Mouse (Mus musculus) heart, embryonic 13.5 days (tissue): ENCODE results near the gene Wdfy3. TPM values are rescaled to one million over a fixed set of nuclear protein-coding genes. Genes with fewer than 3 reads are reported as not detected.
"Not testable (repeated sequence)": the region's sequence is repeated elsewhere in the genome, so short reads cannot be mapped to it uniquely, and the experiment has no call there.

Source experiments
- ATAC-seq: fragments of 200-750 bp; cut with Nextera tagmentation; 2 replicates; pipeline ENCODE4 v1.8.0; 2017; ENCODE audit warnings: moderate TSS enrichment; ENCODE audit not compliant: insufficient number of reproducible peaks, low FRiP score, low TSS enrichment; ENCODE audit errors: extremely low read depth
- H3K27ac ChIP-seq: fragments of 300-500 bp; sonication (generic); replicated peaks from 2 replicates; pipeline ENCODE4 v1.5.1; 2015; ENCODE audit warnings: moderate library complexity, mild to moderate bottlenecking, inconsistent platforms
- H3K27me3 ChIP-seq: fragments of 300-500 bp; sonication (generic); replicated peaks from 2 replicates; pipeline ENCODE4 v1.6.1; 2015; ENCODE audit warnings: mild to moderate bottlenecking, inconsistent platforms
- H3K36me3 ChIP-seq: fragments of 300-500 bp; sonication (generic); 2 replicates; pipeline ENCODE4 v1.6.1; 2015; ENCODE audit warnings: mild to moderate bottlenecking, inconsistent platforms
- H3K4me1 ChIP-seq: fragments of 300-500 bp; sonication (generic); 2 replicates; pipeline ENCODE4 v1.6.1; 2015; ENCODE audit warnings: inconsistent platforms
- H3K4me2 ChIP-seq: fragments of 300-500 bp; sonication (generic); 2 replicates; pipeline ENCODE4 v1.6.1; 2015; ENCODE audit warnings: inconsistent platforms, mild to moderate bottlenecking, moderate library complexity
- H3K4me3 ChIP-seq: fragments of 300-500 bp; sonication (generic); 2 replicates; pipeline ENCODE4 v1.5.1; 2015; ENCODE audit warnings: moderate library complexity, mild to moderate bottlenecking, inconsistent platforms
- H3K9ac ChIP-seq: fragments of 300-500 bp; sonication (generic); 2 replicates; pipeline ENCODE4 v1.6.1; 2015; ENCODE audit warnings: inconsistent platforms, mild to moderate bottlenecking, moderate library complexity
- H3K9me3 ChIP-seq: fragments of 300-500 bp; sonication (generic); 2 replicates; pipeline ENCODE4 v1.6.1; 2016; ENCODE audit warnings: inconsistent platforms
- WGBS: fragments of 180-500 bp; shearing (Covaris S2); methylation state at CpG from one replicate; pipeline ENCODE4 v1.1.7; 2015; ENCODE audit warnings: mixed read lengths; 5-methylcytosine and 5-hydroxymethylcytosine counted together
- polyA plus RNA-seq: library from polyadenylated mRNA; unstranded; fragments of >200 nt; fragmentation: Nextera tagmentation; extraction: Ambion mirVana; gene quantifications from 2 replicates; pipeline ENCODE4 v1.2.1, GENCODE M21; 2015

The Wdfy3 gene
- 8.8 and 8.9 TPM in 2 replicates for polyA plus RNA-seq

DNA sequence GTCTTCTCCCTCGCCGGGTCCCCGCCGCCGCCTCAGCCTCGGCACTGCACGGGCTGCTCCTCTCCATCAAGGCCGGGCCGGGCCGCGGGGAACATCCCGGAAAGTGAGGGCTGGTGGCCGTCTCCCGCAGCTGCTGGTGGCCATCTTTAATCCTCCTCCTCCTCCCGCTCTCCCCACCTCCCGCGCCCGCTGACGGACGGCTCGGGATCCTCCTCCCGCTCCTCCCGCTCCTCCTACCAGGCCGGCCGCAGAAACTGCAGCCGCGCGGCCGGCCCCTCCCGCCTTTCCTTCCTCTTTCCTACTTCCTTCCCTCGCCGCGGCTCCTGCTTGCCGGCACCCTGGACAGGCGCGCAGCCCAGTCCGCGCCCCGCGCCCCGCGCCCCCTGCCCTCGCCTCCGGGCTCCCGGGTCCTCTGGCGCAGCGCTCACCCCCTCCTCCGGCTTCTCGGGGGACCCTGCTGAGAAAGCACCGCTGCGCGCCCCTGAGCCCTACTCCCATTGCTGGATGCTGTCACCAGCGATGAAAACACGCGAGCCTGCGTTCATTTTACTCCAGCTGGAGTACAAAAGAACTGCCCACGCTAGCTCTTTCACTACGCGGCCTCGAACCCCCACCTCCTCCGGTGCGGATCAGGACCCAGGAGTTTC, at the start of gene Wdfy3:
Gene Wdfy3, minus strand, starts transcription at position 155 of the 647 bp plus-strand sequence.
- under 1% methylated on average over 59 of the region's 62 CpGs for WGBS
- H3K9me3 ChIP-seq, result no peaks in the 10 kb centered on the region
- H3K36me3 ChIP-seq, result peaks cover 5% of the 10 kb centered on the region; the same call in 1 of the 2 replicates
- peak within 1 kb of the TSS; percentile 98 for H3K9ac ChIP-seq
- peaks cover 19% of the 10 kb centered on the region for H3K4me1 ChIP-seq
- no peaks in the 10 kb centered on the region for H3K27me3 ChIP-seq
- H3K27ac ChIP-seq, result peak within 1 kb of the TSS; percentile 92
- H3K4me3 ChIP-seq, result peak within 1 kb of the TSS; percentile 96
- peak within 1 kb of the TSS; percentile 86 for H3K4me2 ChIP-seq
- ATAC-seq, result peak; percentile 84

DNA sequence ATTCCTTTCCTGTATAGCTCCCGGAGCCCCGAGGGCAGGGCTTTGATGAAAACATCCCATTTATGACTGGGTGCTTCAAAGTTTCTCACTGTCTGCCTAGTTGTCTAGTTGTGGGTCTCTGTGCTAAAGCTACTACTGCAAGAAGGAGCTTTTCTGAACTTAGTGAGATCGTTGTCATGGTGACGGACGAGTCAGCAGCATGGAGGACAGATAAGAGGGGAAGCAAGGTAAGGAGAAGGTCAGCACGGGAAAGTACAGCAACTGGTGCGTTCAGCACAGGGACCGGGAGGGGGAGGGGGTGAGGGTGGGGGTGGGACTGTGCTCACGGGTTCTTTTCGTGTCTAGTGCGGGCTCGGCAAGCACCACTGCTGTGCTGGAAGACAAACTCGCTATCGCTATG, 43.3 kb upstream of the Wdfy3 start:
- Histone ChIP-seq H3K4me2 (peak overlapping the region; percentile 64), H3K36me3 (no peaks in the 10 kb centered on the region), H3K9me3 (no peaks in the 10 kb centered on the region), H3K9ac (peak overlapping the region; percentile 48; the same call in 1 of the 2 replicates), H3K27me3 (no peaks in the 10 kb centered on the region), H3K27ac (no peak overlapping the region), H3K4me1 (peaks cover 13% of the 10 kb centered on the region), H3K4me3 (peak overlapping the region; percentile 40)
- WGBS, result 26% methylated on average over 14 of the region's 14 CpGs
- no peak for ATAC-seq

DNA sequence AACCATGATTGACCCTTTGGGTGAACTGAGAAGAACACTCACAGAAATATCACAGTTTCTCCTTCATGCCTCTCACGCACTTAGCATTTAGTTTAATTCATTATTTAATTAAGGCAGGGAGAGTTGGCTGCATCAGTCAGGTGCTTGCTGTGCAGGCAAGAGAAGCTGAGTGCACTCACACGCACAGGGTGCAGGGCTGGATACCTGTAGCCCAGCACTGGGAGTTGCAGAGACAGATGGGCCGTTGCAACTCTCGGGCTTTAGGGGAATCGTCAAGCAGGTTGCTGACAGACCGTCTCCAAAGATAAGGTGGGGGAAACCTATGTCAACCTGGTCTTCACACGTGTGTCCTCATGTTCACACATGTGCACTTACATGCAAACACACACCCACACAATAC, 42.3 kb upstream of the Wdfy3 start:
- Histone ChIP-seq H3K27me3 (no peaks in the 10 kb centered on the region), H3K9me3 (no peaks in the 10 kb centered on the region), H3K4me2 (no peak overlapping the region), H3K27ac (no peak overlapping the region), H3K36me3 (no peaks in the 10 kb centered on the region), H3K9ac (no peak overlapping the region), H3K4me3 (no peak overlapping the region), H3K4me1 (peaks cover 13% of the 10 kb centered on the region)
- WGBS, result 56% methylated on average over 7 of the region's 7 CpGs
- ATAC-seq, result no peak

DNA sequence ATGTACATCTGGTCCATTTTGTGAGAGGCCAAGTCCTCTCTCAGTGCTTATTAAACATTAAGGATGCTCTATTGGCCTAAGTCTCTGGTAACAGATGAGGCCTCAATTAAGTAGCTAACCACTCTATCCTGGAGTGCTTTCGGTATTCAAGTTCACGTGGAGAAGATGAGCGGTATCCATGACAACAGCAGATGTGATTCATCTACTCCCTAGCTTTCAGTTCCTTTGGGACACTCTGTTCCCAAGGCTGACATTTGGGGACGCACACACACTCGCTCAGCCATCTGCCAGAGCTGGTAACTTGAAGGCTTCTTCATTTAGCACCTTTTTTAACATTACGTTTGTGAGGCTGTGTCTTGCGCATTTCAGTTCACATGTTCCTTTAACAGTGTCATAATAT, 40.3 kb upstream of the Wdfy3 start:
- Histone ChIP-seq H3K9ac (no peak overlapping the region), H3K4me1 (peaks cover 13% of the 10 kb centered on the region), H3K4me2 (no peak overlapping the region), H3K27ac (no peak overlapping the region), H3K36me3 (no peaks in the 10 kb centered on the region), H3K4me3 (no peak overlapping the region), H3K27me3 (no peaks in the 10 kb centered on the region), H3K9me3 (no peaks in the 10 kb centered on the region)
- 84% methylated on average over 7 of the region's 7 CpGs for WGBS
- ATAC-seq, result no peak

DNA sequence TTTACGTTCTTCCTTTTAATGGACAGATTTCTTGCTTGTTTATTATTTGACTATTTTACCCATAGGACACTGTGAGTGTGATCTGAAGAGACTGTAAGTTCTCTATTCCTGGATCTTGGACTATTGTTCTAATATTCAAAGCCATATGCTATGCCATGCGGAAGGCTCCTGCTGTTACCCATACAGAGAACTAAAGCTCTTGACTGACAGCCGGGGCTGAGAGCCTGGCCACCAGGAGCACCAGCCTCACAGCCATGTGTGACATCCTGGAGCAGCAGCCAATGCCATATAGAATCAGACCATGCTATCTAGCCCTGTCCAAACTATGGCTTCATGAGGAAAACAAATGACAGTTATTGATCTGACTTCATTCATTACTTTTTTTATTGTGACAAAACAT, 36.2 kb upstream of the Wdfy3 start:
- Histone ChIP-seq H3K9me3 (no peaks in the 10 kb centered on the region), H3K4me3 (no peak overlapping the region), H3K4me2 (no peak overlapping the region), H3K36me3 (no peaks in the 10 kb centered on the region), H3K4me1 (no peaks in the 10 kb centered on the region), H3K27ac (no peak overlapping the region), H3K9ac (no peak overlapping the region), H3K27me3 (no peaks in the 10 kb centered on the region)
- no peak for ATAC-seq
- WGBS, result 71% methylated on average over 3 of the region's 3 CpGs

DNA sequence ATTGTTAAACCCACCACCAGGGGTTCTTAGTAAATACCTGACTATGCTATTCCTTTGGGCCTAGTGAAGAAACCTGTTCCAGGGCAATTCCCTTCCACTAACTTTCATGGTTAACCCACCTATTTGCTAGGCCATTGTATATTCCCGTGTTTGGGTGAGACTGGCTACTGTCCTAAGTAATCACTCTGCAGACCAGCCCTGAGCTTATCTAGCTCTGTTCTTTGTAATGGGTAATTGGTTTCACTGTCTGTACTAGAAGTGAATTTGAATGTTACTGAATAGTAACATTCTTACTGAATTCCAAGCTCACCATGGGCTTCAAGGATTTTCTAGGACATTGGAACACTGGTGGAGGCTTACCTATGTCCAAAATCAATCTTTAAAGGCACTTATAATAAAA, 32.1 kb upstream of the Wdfy3 start:
- H3K4me3 ChIP-seq, H3K36me3 ChIP-seq: not testable (repeated sequence)

DNA sequence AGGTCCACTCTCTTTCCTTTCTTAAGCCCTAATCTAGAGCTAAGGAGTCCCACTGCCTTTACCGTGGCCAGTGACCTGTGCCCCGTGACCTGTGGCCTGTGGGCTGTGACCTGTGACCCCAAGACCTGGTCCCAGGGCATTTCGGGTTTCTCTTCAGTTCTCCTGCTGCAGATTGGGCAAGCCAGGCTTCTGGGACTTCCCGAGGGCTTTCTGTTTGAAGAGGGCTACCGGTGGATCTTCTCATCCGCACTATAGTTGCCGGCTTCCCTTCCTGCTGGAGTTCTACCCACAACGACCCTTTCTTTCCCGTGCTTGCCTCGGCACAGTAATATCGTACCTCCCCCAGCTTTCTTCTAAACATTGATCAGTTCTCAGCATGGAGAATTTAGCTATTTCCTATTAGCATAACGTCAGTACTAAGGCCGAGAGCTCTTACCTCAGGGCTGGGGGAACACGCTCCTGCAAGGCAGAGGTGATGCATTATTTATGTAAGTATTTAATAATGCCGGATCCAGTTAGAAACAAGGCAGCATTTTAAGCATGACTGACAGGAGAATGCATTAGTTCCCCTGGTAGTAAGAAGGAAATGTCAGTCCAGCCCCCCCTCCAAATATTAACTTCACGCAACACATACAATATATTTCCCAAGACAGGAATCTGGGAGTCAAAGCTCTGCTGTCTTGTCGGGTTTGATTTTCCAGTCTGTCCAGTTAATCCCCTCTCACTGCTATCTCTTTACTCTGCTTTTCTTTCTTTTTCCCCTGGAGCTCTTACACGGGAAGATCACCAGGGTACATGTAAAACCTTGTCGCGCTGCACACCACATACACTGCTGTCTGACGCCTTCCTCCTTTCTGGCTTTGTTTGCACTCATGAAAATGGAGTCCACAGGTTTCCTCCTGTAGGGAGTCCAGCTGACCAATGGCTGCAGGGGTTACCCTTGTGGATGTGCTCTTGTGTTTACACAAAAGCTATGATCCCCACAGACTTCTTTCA, 30.8 kb upstream of the Wdfy3 start:
- H3K4me1 ChIP-seq, result no peaks in the 10 kb centered on the region
- no peak overlapping the region for H3K4me2 ChIP-seq
- H3K9ac ChIP-seq, result no peak overlapping the region
- H3K9me3 ChIP-seq, result no peaks in the 10 kb centered on the region
- no peak overlapping the region for H3K27ac ChIP-seq
- WGBS, result 76% methylated on average over 21 of the region's 21 CpGs
- ATAC-seq, result no peak
- no peak overlapping the region for H3K4me3 ChIP-seq
- no peaks in the 10 kb centered on the region for H3K36me3 ChIP-seq
- H3K27me3 ChIP-seq, result no peaks in the 10 kb centered on the region

More for the DNA sequence above, 32.1 kb upstream of the Wdfy3 start:
- not testable (repeated sequence) for H3K4me1 ChIP-seq, H3K27me3 ChIP-seq, H3K27ac ChIP-seq, H3K9me3 ChIP-seq, ATAC-seq, H3K9ac ChIP-seq, H3K4me2 ChIP-seq
- 79% methylated on average over 1 of the region's 1 CpGs for WGBS

DNA sequence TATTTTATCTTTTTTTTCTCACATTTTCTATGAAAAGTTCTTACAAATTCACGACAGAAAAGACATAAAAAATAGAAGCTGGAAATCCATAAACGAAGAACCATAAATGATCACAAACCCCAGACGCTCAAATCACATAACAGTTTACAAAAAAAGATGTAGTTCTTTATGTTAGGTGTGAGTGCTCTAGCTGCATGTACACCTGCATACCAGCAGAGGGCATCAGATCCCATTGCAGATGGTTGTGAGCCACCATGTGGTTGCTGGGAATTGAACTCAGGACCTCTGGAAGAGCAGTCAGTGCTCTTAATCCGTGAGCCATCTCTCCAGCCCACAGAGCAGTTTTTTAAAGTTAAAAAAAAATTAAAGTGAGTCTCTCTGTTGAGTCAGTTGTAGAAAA, 25.9 kb upstream of the Wdfy3 start:
- Histone ChIP-seq H3K9me3 (no peaks in the 10 kb centered on the region), H3K4me1 (no peaks in the 10 kb centered on the region), H3K27ac (no peak overlapping the region), H3K36me3 (no peaks in the 10 kb centered on the region), H3K4me3 (no peak overlapping the region), H3K27me3 (no peaks in the 10 kb centered on the region), H3K4me2 (no peak overlapping the region), H3K9ac (no peak overlapping the region)
- ATAC-seq, result no peak
- WGBS, result 73% methylated on average over 4 of the region's 4 CpGs

DNA sequence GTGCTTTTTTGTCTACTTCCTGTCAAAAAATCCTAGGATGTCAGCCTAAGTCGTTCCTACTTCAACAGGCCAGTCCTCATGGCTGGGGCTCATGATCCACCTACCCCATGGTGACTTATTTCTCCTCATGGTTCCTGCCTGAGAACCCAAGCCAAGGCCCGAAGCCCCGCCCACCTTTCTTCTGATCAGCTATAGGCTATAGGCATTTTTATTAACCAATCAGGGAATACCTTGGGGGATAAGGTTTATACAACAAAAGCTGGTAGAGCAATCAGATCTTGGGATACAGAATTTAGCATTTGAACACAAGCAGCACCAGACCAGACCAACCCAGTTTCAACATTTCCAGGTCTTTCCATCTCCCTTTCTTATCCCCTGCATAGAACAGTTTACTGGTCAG, 21.0 kb upstream of the Wdfy3 start:
- Histone ChIP-seq H3K27ac (no peak overlapping the region), H3K4me2 (no peak overlapping the region), H3K4me3 (no peak overlapping the region), H3K9ac (no peak overlapping the region), H3K9me3 (no peaks in the 10 kb centered on the region), H3K27me3 (no peaks in the 10 kb centered on the region), H3K4me1 (no peaks in the 10 kb centered on the region), H3K36me3 (no peaks in the 10 kb centered on the region)
- ATAC-seq, result no peak
- WGBS, result 68% methylated on average over 3 of the region's 3 CpGs

DNA sequence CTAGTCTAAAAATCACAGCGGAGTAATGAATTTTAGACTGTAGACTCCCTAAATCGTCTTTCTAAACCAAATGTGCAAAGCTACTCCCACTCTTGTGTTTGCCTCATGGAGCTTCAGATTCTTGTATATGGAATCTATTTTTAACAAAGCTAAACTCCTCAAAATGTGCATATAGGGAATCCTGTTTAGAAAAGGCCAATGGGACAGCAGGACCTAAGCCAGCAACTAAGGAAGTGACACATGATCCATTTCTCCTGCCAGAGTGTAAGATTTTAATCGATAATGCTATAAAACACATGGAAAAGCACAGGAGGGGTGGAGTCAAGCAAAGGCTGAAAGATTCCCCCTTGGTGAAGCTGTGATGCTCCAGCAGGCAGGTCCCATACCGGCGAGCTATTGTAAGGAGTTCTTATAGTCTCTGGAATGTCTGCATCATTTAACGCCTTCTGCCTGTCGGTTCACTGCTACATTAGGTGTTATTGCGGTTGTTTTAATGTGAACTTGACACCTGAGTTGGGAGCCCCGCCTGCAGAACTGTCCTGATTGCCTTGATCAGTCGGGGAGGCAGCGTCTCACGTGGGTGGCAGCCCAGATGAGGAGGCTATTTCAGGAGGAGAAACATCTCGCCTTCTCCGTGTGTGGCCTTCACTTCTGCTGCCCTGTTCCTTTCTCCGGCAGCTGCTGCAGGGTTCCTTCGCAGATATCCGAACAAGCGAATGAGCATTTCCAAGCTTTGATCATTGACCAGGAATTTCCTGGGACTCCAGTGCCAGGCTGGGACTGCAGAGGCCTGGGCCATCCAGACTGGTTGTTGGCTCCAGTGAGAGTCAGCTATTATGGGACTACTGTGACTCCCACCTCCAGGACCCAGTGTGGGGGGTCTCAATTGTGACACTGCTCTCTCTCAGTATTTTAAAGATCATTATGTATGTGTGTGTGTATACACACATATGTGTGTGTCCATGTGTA, 15.3 kb upstream of the Wdfy3 start:
- no peak overlapping the region for H3K27ac ChIP-seq
- no peak overlapping the region for H3K9ac ChIP-seq
- no peaks in the 10 kb centered on the region for H3K27me3 ChIP-seq
- no peak for ATAC-seq
- no peak overlapping the region for H3K4me3 ChIP-seq
- 0 out of 2 replicates have a peak, but pooled peaks cover 2% of the 10 kb centered on the region for H3K4me1 ChIP-seq
- 25% methylated on average over 18 of the region's 18 CpGs for WGBS
- H3K9me3 ChIP-seq, result peaks cover under 1% of the 10 kb centered on the region; the same call in 1 of the 2 replicates
- H3K36me3 ChIP-seq, result no peaks in the 10 kb centered on the region
- H3K4me2 ChIP-seq, result peak overlapping the region; percentile 27

DNA sequence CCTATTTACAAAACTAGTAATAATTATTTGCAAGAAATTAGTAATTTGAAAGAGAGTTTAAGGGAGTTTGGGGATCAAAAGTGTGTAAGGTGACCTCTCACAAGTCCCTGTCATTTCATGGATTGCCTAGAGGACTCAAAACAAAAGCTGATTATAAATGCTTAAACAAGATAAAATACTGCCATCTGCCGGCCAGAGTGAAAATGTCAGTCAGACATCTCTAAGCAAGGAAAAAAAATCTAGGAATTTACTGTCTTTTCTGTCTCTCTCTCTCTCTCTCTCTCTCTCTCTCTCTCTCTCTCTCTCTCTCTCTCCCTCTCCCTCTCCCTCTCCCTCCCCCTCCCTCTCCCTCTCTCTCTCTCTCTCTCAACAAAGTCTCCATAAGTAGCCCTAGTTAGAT, 4.4 kb upstream of the Wdfy3 start:
- no peaks in the 10 kb centered on the region for H3K27me3 ChIP-seq
- 0% methylated on average over 1 of the region's 1 CpGs for WGBS
- H3K27ac ChIP-seq, result no peak overlapping the region
- H3K36me3 ChIP-seq, result no peaks in the 10 kb centered on the region
- H3K9me3 ChIP-seq, result no peaks in the 10 kb centered on the region
- no peak overlapping the region for H3K9ac ChIP-seq
- no peak overlapping the region for H3K4me2 ChIP-seq
- ATAC-seq, result no peak
- peaks cover 3% of the 10 kb centered on the region; the same call in 1 of the 2 replicates for H3K4me1 ChIP-seq
- no peak overlapping the region for H3K4me3 ChIP-seq
